Mouse (Mus musculus) brain, adult 2 months (tissue): ENCODE results near the gene Unc119b.
"Not testable (repeated sequence)": the region's sequence is repeated elsewhere in the genome, so short reads cannot be mapped to it uniquely, and the experiment has no call there.

Source experiments
- DNase-seq: peaks from one replicate; pipeline ENCODE4 v3.0.0; 2011; ENCODE audit warnings: low read depth, low spot score

Gene Unc119b

GRCm38 (mm10) chr5:115158040-115158983 lies 23.5 kb upstream of the Unc119b start, which contains the start of gene Mlec:
TSS of gene Mlec (minus strand) at chr5:115158179.
- DNase-seq, result peak; percentile 99

GRCm38 (mm10) chr5:115156933-115157589 lies 22.3 kb upstream of the Unc119b start:
- DNase-seq, result no peak

GRCm38 (mm10) chr5:115156401-115156800 lies 21.6 kb upstream of the Unc119b start:
- DNase-seq, result no peak

- peak; percentile 39 for DNase-seq
Measured at GRCm38 (mm10) chr5:115155831-115156230, 21.1 kb upstream of the Unc119b start.

- no peak for DNase-seq
Measured at GRCm38 (mm10) chr5:115155156-115155631, 20.4 kb upstream of the Unc119b start.

- no peak for DNase-seq
Measured at GRCm38 (mm10) chr5:115152132-115152956, 17.6 kb upstream of the Unc119b start.

GRCm38 (mm10) chr5:115151457-115151856 lies 16.7 kb upstream of the Unc119b start:
- DNase-seq, result no peak

- no peak for DNase-seq
Measured at GRCm38 (mm10) chr5:115150991-115151390, 16.2 kb upstream of the Unc119b start.

GRCm38 (mm10) chr5:115149675-115150459 lies 15.1 kb upstream of the Unc119b start:
- no peak for DNase-seq

GRCm38 (mm10) chr5:115148872-115149271 lies 14.1 kb upstream of the Unc119b start:
- DNase-seq, result not testable (repeated sequence)

- DNase-seq, result no peak
Measured at GRCm38 (mm10) chr5:115148378-115148777, 13.6 kb upstream of the Unc119b start.

GRCm38 (mm10) chr5:115147388-115147787 lies 12.6 kb upstream of the Unc119b start:
- no peak for DNase-seq

- DNase-seq, result no peak
Measured at GRCm38 (mm10) chr5:115146747-115147130, 12.0 kb upstream of the Unc119b start.

GRCm38 (mm10) chr5:115145976-115146746 lies 11.4 kb upstream of the Unc119b start:
- no peak for DNase-seq

GRCm38 (mm10) chr5:115145253-115145968 lies 10.6 kb upstream of the Unc119b start:
- DNase-seq, result no peak

- no peak for DNase-seq
Measured at GRCm38 (mm10) chr5:115144471-115144870, 9.7 kb upstream of the Unc119b start.

- peak; percentile 75 for DNase-seq
Measured at GRCm38 (mm10) chr5:115143552-115143951, 8.8 kb upstream of the Unc119b start.

- DNase-seq, result no peak
Measured at GRCm38 (mm10) chr5:115142166-115142697, 7.5 kb upstream of the Unc119b start.

- DNase-seq, result no peak
Measured at GRCm38 (mm10) chr5:115140726-115141125, 6.0 kb upstream of the Unc119b start.
